Mouse (Mus musculus) lung, embryonic 16.5 days (tissue): Measurements from ENCODE around the gene Parn. TPM values are rescaled to one million over a fixed set of nuclear protein-coding genes. Genes with fewer than 3 reads are reported as not detected.
"Not testable (repeated sequence)": the region's sequence is repeated elsewhere in the genome, so short reads cannot be mapped to it uniquely, and the experiment has no call there.

Experiments used
- ATAC-seq: fragments of 200-750 bp; cut with Nextera tagmentation; 2 replicates; pipeline ENCODE4 v1.8.0; 2017; ENCODE audit warnings: low read depth, mild to moderate bottlenecking, moderate library complexity
- H3K27ac ChIP-seq: fragments of 300-500 bp; sonication (generic); 2 replicates; pipeline ENCODE4 v1.5.1; 2014; ENCODE audit warnings: mild to moderate bottlenecking, control low read depth, low read length
- H3K27me3 ChIP-seq: fragments of 300-500 bp; sonication (generic); 2 replicates; pipeline ENCODE4 v1.6.1; 2014; ENCODE audit warnings: low read depth, low read length, mixed read lengths; ENCODE audit not compliant: control insufficient read depth, insufficient read depth
- H3K36me3 ChIP-seq: fragments of 300-500 bp; sonication (generic); 2 replicates; pipeline ENCODE4 v1.6.1; 2014; ENCODE audit warnings: low read length; ENCODE audit not compliant: control insufficient read depth, insufficient read depth
- H3K4me1 ChIP-seq: fragments of 300-500 bp; sonication (generic); replicated peaks from 2 replicates; pipeline ENCODE4 v1.6.1; 2014; ENCODE audit warnings: low read length, mixed read lengths; ENCODE audit not compliant: control insufficient read depth, insufficient read depth
- H3K4me2 ChIP-seq: fragments of 300-500 bp; sonication (generic); 2 replicates; pipeline ENCODE4 v1.6.1; 2014; ENCODE audit warnings: low read depth, low read length, control low read depth
- H3K4me3 ChIP-seq: fragments of 300-500 bp; sonication (generic); 2 replicates; pipeline ENCODE4 v1.5.1; 2014; ENCODE audit warnings: mild to moderate bottlenecking, low read length, control low read depth
- H3K9ac ChIP-seq: fragments of 300-500 bp; sonication (generic); 2 replicates; pipeline ENCODE4 v1.6.1; 2014; ENCODE audit warnings: low read length, control low read depth
- H3K9me3 ChIP-seq: fragments of 300-500 bp; sonication (generic); 2 replicates; pipeline ENCODE4 v1.6.1; 2016; ENCODE audit warnings: low read length; ENCODE audit not compliant: control insufficient read depth
- WGBS: fragments of 180-500 bp; shearing (Covaris S2); extraction: QIAGEN DNeasy Blood & Tissue Kit; methylation state at CpG from one replicate; pipeline ENCODE4 v1.1.7; 2014; 5-methylcytosine and 5-hydroxymethylcytosine counted together
- polyA plus RNA-seq: library from polyadenylated mRNA; unstranded; fragments of >200 nt; fragmentation: Nextera tagmentation; extraction: Ambion mirVana; gene quantifications from 2 replicates; pipeline ENCODE4 v1.2.1, GENCODE M21; 2015

Gene Parn
- polyA plus RNA-seq, 1 experiment from 2014 or later, result 44.1 TPM

DNA sequence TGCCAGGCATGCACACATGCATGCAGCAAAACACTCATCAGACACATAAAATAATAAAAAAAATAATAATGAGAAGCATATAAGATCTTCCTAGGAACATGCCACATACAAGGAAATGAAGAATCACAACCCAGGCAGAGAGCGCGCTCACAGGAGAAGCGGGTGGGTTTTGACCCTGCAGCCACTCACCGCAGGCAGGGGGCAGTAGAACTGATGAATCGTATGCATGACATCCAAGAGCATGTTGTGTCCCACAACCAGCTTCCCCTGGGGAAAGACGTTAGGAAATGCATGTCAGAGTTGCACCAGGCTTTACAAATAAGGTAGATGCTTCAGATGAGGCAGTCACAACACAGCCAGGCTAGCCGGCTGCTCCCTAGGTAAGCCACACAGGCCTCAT, 27.9 kb downstream of the Parn start:
- H3K9ac ChIP-seq, result no peak overlapping the region
- peaks cover 8% of the 10 kb centered on the region; the same call in 1 of the 2 replicates for H3K36me3 ChIP-seq
- H3K4me2 ChIP-seq, result no peak overlapping the region
- H3K4me1 ChIP-seq, result no peaks in the 10 kb centered on the region
- H3K27me3 ChIP-seq, result no peaks in the 10 kb centered on the region
- H3K9me3 ChIP-seq, result no peaks in the 10 kb centered on the region
- WGBS, result 77% methylated on average over 7 of the region's 7 CpGs
- ATAC-seq, result no peak
- H3K27ac ChIP-seq, result no peak overlapping the region
- H3K4me3 ChIP-seq, result no peak overlapping the region

DNA sequence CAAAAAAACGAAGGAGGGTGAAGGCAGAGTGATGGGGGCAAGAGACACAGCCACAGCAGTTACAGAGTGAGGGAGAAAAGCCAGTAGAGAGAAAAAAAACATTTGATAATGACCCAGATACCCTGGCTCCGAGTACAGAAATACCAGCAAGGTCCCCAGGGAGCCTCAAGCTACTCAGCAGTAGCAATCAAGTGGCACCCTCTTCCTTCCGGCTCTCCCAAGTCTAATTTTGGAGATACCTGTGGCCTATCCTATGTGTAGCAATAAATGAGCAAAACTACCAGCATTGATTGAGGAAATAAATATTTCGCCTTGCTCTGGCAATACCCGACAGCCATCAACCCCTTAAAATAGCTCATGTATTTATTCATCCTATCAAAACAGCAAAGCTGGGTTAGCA, 28.5 kb downstream of the Parn start:
- no peak for ATAC-seq
- no peaks in the 10 kb centered on the region for H3K27me3 ChIP-seq
- H3K36me3 ChIP-seq, result peaks cover 8% of the 10 kb centered on the region; the same call in 1 of the 2 replicates
- H3K9me3 ChIP-seq, result no peaks in the 10 kb centered on the region
- H3K4me1 ChIP-seq, result no peaks in the 10 kb centered on the region
- no peak overlapping the region for H3K9ac ChIP-seq
- WGBS, result 78% methylated on average over 5 of the region's 5 CpGs
- H3K4me3 ChIP-seq, result no peak overlapping the region
- H3K27ac ChIP-seq, result no peak overlapping the region
- no peak overlapping the region for H3K4me2 ChIP-seq

DNA sequence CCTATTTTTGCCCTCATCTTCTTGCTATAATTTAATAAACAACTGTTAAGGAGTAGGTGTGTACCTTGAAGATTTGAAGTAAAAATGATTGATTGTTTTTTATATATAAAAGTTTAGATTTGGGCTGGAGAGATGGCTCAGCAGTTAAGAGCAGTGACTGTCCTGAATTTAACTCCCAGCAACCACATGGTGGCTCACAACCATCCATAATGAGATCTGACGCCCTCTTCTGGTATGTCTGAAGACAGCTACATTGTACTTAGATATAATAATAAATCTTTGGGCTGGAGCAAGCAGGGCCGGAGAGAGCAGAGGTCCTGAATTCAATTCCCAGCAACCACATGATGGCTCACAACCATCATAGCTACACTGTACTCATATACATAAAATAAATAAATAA, 29.8 kb downstream of the Parn start:
- H3K27ac ChIP-seq, ATAC-seq, H3K4me2 ChIP-seq, H3K27me3 ChIP-seq, H3K9ac ChIP-seq, H3K9me3 ChIP-seq, H3K4me3 ChIP-seq, H3K4me1 ChIP-seq, H3K36me3 ChIP-seq: not testable (repeated sequence)
- 44% methylated on average over 2 of the region's 2 CpGs for WGBS

DNA sequence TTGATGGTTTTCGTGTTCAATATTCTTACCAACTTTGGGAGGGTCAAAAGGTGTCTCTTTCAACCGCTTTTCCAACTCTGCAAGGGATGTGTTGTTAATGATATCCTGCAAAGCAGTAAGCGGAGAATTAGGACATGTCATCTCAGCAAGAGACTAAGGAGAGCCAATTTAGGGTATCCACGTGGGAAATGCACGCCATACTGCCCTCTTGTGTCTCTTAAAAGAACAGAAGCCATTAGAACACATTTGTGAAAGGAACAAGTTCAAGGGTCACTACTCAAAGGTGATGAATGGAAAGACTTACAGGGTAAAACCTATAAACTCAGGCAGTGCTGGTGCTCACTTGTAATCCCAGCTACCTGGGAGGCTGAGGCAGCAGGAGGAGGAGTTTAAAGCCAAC, 39.6 kb downstream of the Parn start:
- Histone ChIP-seq H3K27me3 (no peaks in the 10 kb centered on the region), H3K9me3 (0 out of 2 replicates have a peak, but pooled peaks cover 3% of the 10 kb centered on the region)
- WGBS, result 47% methylated on average over 5 of the region's 5 CpGs

DNA sequence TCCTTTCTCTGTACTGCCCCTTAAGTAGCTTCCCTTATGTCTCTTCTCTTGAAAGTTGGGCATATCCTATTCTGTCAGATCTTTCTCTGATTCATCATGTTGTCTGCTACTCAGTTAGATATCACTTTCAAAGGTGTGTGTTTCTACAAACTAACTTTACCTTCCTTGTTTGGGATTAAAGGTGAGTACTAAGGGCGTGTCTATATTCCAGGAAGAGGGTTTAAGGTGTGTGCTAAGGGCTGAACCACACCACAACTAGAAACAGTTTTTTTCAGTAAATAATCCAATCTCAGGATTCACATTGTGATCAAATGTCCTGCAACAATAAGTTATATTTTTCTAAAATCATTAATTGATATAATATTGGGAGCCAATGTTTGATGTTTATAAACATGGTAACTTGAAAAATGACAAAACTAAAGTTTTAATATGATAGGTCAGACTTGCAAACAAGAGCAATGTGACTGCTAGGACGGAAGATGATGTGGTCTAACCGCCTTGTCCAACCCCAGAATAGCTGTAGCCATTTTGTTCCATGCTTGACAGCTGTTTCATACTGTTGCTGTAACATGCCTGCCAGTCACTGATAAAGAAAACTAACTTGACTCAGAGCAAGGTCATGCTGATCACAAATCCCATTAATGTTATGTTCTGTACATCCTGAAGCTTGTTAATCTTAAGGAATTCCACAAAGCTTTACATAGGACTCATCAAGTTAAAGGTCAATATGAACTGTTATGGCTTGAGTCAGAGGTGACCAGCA, 46.0 kb downstream of the Parn start:
- peaks cover 21% of the 10 kb centered on the region for H3K36me3 ChIP-seq
- no peaks in the 10 kb centered on the region for H3K27me3 ChIP-seq
- no peak overlapping the region for H3K4me3 ChIP-seq
- H3K9ac ChIP-seq, result no peak overlapping the region
- H3K4me1 ChIP-seq, result no peaks in the 10 kb centered on the region
- no peaks in the 10 kb centered on the region for H3K9me3 ChIP-seq
- ATAC-seq, result no peak
- H3K27ac ChIP-seq, result no peak overlapping the region
- 89% methylated on average over 3 of the region's 3 CpGs for WGBS
- no peak overlapping the region for H3K4me2 ChIP-seq

More for the DNA sequence above, 39.6 kb downstream of the Parn start:
- H3K27ac ChIP-seq, result no peak overlapping the region
- ATAC-seq, result no peak
- H3K9ac ChIP-seq, result no peak overlapping the region
- no peak overlapping the region for H3K4me3 ChIP-seq
- H3K4me2 ChIP-seq, result no peak overlapping the region
- no peaks in the 10 kb centered on the region for H3K4me1 ChIP-seq
- H3K36me3 ChIP-seq, result peaks cover 27% of the 10 kb centered on the region

DNA sequence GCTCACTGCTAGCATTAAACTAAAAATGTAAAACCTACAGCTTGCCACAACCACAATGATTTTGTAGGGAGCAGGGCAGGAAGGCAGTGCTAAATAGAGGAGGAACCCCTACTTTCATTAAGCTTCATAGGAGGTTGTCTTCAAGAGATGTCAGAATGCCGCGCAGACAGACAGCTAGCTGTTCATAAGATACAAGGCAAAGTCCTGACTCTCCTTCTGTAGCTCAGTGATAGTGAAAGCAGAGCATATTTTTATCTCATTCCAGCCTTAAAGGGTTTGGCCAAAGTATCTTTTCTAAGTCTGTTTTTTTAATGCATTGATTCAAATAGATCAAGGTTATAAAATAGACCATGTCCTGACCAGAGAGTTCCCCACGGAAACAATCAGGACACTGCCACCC, 47.8 kb downstream of the Parn start:
- H3K9ac ChIP-seq, result no peak overlapping the region
- no peak overlapping the region for H3K27ac ChIP-seq
- H3K4me2 ChIP-seq, result no peak overlapping the region
- H3K4me1 ChIP-seq, result no peaks in the 10 kb centered on the region
- no peak for ATAC-seq
- H3K27me3 ChIP-seq, result no peaks in the 10 kb centered on the region
- peaks cover 12% of the 10 kb centered on the region for H3K36me3 ChIP-seq
- no peak overlapping the region for H3K4me3 ChIP-seq
- WGBS, result 98% methylated on average over 3 of the region's 3 CpGs
- no peaks in the 10 kb centered on the region for H3K9me3 ChIP-seq

DNA sequence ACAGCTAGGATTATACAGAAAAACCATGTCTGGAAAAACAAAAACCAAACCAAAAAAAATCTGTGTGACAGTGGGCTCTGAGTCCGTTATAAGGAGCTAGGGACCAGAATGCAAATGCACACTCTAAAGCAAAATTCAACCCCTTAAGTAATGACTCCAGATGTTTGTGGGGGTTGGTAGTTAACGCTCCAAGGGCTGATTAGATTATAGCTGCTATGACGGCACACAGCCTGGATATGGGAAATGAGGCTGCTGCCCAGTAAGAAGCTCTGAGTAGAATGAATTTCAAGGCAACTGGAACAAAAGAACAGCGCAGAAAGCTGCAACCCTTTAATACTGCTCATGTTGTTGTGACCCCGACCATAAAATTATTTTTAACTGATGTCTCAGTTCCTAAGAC, 52.7 kb downstream of the Parn start:
- H3K4me2 ChIP-seq, result no peak overlapping the region
- H3K27ac ChIP-seq, result no peak overlapping the region
- H3K36me3 ChIP-seq, result peaks cover 6% of the 10 kb centered on the region
- H3K27me3 ChIP-seq, result no peaks in the 10 kb centered on the region
- no peak overlapping the region for H3K4me3 ChIP-seq
- no peak overlapping the region for H3K9ac ChIP-seq
- H3K9me3 ChIP-seq, result no peaks in the 10 kb centered on the region
- WGBS, result 75% methylated on average over 5 of the region's 5 CpGs
- H3K4me1 ChIP-seq, result peaks cover 11% of the 10 kb centered on the region
- ATAC-seq, result no peak

DNA sequence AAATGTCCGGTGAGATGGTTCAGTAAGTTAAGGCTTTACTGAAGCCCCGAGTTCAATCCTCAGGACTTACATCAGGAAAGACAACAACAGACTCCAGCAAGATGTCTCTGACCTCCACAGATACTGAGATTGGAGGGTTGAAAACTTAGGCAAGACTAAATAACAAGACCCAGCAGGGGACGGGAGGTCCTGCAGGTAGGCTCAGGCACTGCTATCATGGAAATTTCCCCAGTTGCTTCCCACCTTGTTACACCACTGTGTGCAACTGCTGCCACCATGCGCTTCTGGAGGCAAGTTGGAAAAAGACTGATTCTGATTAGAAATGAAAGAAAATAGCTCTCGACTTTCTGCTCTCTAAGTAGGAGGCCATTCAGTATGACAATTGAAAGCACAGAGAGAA, 55.4 kb downstream of the Parn start:
- Histone ChIP-seq H3K9me3 (no peaks in the 10 kb centered on the region), H3K36me3 (peaks cover 5% of the 10 kb centered on the region; the same call in 1 of the 2 replicates), H3K27me3 (no peaks in the 10 kb centered on the region), H3K9ac (no peak overlapping the region), H3K4me2 (no peak overlapping the region), H3K4me1 (peaks cover 11% of the 10 kb centered on the region), H3K4me3 (no peak overlapping the region), H3K27ac (no peak overlapping the region)
- 88% methylated on average over 5 of the region's 5 CpGs for WGBS
- no peak for ATAC-seq

DNA sequence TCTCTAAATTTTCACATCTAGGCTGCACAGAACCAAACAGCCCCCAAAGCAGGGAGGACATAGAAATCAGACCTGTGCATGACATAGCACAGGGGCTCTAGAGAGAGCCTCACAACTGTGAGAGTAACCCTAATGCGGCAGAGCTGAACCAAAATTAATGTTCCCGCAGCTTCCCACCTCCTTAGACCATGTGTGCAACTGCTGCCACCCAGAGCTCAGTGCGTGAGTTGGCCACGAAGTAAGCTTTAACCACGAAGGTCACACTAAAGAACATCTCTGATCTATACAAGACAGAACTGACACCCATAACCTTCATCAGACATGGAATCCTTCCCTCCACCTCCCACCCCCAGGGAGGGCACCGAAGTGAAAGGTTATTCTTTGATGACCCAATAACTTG, 55.9 kb downstream of the Parn start:
- Histone ChIP-seq H3K4me1 (peaks cover 11% of the 10 kb centered on the region), H3K4me3 (no peak overlapping the region), H3K4me2 (no peak overlapping the region), H3K9me3 (no peaks in the 10 kb centered on the region), H3K36me3 (peaks cover under 1% of the 10 kb centered on the region; the same call in 1 of the 2 replicates), H3K27me3 (no peaks in the 10 kb centered on the region), H3K9ac (no peak overlapping the region), H3K27ac (peak overlapping the region; percentile 2)
- WGBS, result 68% methylated on average over 6 of the region's 6 CpGs
- ATAC-seq, result no peak
